Mouse (Mus musculus) lung, postnatal 10 days (tissue): Measurements from ENCODE around the gene Cln6.
A peak's percentile ranks its signal among the peaks of the same experiment; 100 is the strongest.
"Not testable (repeated sequence)": the region's sequence is repeated elsewhere in the genome, so short reads cannot be mapped to it uniquely, and the experiment has no call there.

Experiments
- DNase-seq: peaks from one replicate; pipeline ENCODE4 v3.0.0; 2021

Cln6 gene

GRCm38 (mm10) chr9:62838506-62839171 is at the start of gene Cln6:
Cln6 (plus strand) TSS chr9:62838785.
- peak; percentile 92 for DNase-seq

GRCm38 (mm10) chr9:62789856-62790255 is 48.7 kb upstream of the Cln6 start:
- no peak for DNase-seq

- not testable (repeated sequence) for DNase-seq
Observed at GRCm38 (mm10) chr9:62799218-62799617, 39.4 kb upstream of the Cln6 start.

GRCm38 (mm10) chr9:62810095-62810494 is 28.5 kb upstream of the Cln6 start:
- no peak for DNase-seq

GRCm38 (mm10) chr9:62810543-62811515 is 27.8 kb upstream of the Cln6 start:
- peak; percentile 16 for DNase-seq

GRCm38 (mm10) chr9:62811516-62812121 is 27.0 kb upstream of the Cln6 start, which contains the start of gene Fem1b:
Fem1b (minus strand) TSS chr9:62811934.
- peak; percentile 95 for DNase-seq

- DNase-seq = no peak
Observed at GRCm38 (mm10) chr9:62812216-62813049, 26.2 kb upstream of the Cln6 start.

GRCm38 (mm10) chr9:62814751-62815150 is 23.8 kb upstream of the Cln6 start:
- peak; percentile 53 for DNase-seq

- DNase-seq = no peak
Observed at GRCm38 (mm10) chr9:62816323-62817098, 22.1 kb upstream of the Cln6 start.

- peak; percentile 55 for DNase-seq
Observed at GRCm38 (mm10) chr9:62817099-62817571, 21.4 kb upstream of the Cln6 start.

- DNase-seq = peak; percentile 27
Observed at GRCm38 (mm10) chr9:62817828-62818614, 20.6 kb upstream of the Cln6 start.

GRCm38 (mm10) chr9:62819494-62819893 is 19.1 kb upstream of the Cln6 start:
- no peak for DNase-seq

- DNase-seq = not testable (repeated sequence)
Observed at GRCm38 (mm10) chr9:62819910-62820309, 18.7 kb upstream of the Cln6 start.

GRCm38 (mm10) chr9:62820829-62821228 is 17.8 kb upstream of the Cln6 start:
- DNase-seq = no peak

- DNase-seq = no peak
Observed at GRCm38 (mm10) chr9:62821811-62822210, 16.8 kb upstream of the Cln6 start.

GRCm38 (mm10) chr9:62825791-62826393 is 12.7 kb upstream of the Cln6 start:
- no peak for DNase-seq

GRCm38 (mm10) chr9:62826456-62826855 is 12.1 kb upstream of the Cln6 start:
- DNase-seq = no peak

- DNase-seq = peak; percentile 57
Observed at GRCm38 (mm10) chr9:62827939-62828652, 10.5 kb upstream of the Cln6 start.

GRCm38 (mm10) chr9:62828662-62829086 is 9.9 kb upstream of the Cln6 start:
- DNase-seq = peak; percentile 98
